ENCODE assay signal across 8 mouse cellular contexts in genomic region chr3:152667356-152668211, GRCm38 (mm10). TPM values are rescaled to one million over a fixed set of nuclear protein-coding genes. Genes with fewer than 3 reads are reported as not detected.
DNase-seq lines count a peak whose midpoint lies in the region; ATAC-seq lines count a peak whose summit lies in the region.

No protein-coding gene starts in this region.

- peak overlapping the region; percentile 99 for H3K4me2 ChIP-seq in heart, embryonic 13.5 days
- H3K4me2 ChIP-seq in kidney, embryonic 16.5 days (replicated peaks; ENCODE audit: low read depth, low read length): peak overlapping the region; percentile 98
- H3K4me2 ChIP-seq in liver, embryonic 11.5 days: peak overlapping the region; percentile 71
- peak overlapping the region; percentile 98 for H3K4me2 ChIP-seq in neural tube, embryonic 15.5 days

- H3K27ac ChIP-seq in heart, embryonic 13.5 days (replicated peaks): no peak overlapping the region
- H3K27ac ChIP-seq in kidney, embryonic 16.5 days (ENCODE audit: low read length): no peak overlapping the region
- H3K27ac ChIP-seq in liver, embryonic 11.5 days (ENCODE audit: low read depth, low read length): no peak overlapping the region
- H3K27ac ChIP-seq in neural tube, embryonic 15.5 days (replicated peaks): 0 out of 2 replicates have a peak overlapping the region, but pooled peaks have one; percentile 30

- H3K9me3 ChIP-seq in heart, embryonic 13.5 days: no peaks in the 10 kb centered on the region
- no peaks in the 10 kb centered on the region for H3K9me3 ChIP-seq in kidney, embryonic 16.5 days (ENCODE audit: low read length)
- no peaks in the 10 kb centered on the region for H3K9me3 ChIP-seq in liver, embryonic 11.5 days (ENCODE audit: control insufficient read depth, low read length)
- no peaks in the 10 kb centered on the region for H3K9me3 ChIP-seq in neural tube, embryonic 15.5 days (replicated peaks)

- H3K4me3 ChIP-seq in heart, embryonic 13.5 days: peak overlapping the region; percentile 63
- H3K4me3 ChIP-seq in kidney, embryonic 16.5 days (ENCODE audit: low read length): peak overlapping the region; percentile 61
- peak overlapping the region; percentile 42 for H3K4me3 ChIP-seq in liver, embryonic 11.5 days (ENCODE audit: low read depth, low read length)
- H3K4me3 ChIP-seq in neural tube, embryonic 15.5 days (replicated peaks): peak overlapping the region; percentile 63

- H3K36me3 ChIP-seq in heart, embryonic 13.5 days: no peaks in the 10 kb centered on the region
- H3K36me3 ChIP-seq in kidney, embryonic 16.5 days (ENCODE audit: insufficient read depth, low read length): no peaks in the 10 kb centered on the region
- no peaks in the 10 kb centered on the region for H3K36me3 ChIP-seq in liver, embryonic 11.5 days (ENCODE audit: control insufficient read depth, insufficient read depth, low read length)
- H3K36me3 ChIP-seq in neural tube, embryonic 15.5 days: no peaks in the 10 kb centered on the region

- WGBS in heart, embryonic 13.5 days: under 1% methylated on average over 61 of the region's 82 CpGs
- WGBS in kidney, embryonic 16.5 days: under 1% methylated on average over 66 of the region's 82 CpGs
- under 1% methylated on average over 70 of the region's 82 CpGs for WGBS in liver, embryonic 11.5 days
- under 1% methylated on average over 51 of the region's 82 CpGs for WGBS in neural tube, embryonic 15.5 days

- peak overlapping the region; percentile 76 for H3K9ac ChIP-seq in heart, embryonic 13.5 days
- peak overlapping the region; percentile 68 for H3K9ac ChIP-seq in kidney, embryonic 16.5 days (replicated peaks; ENCODE audit: low read length)
- no peak overlapping the region for H3K9ac ChIP-seq in liver, embryonic 11.5 days (ENCODE audit: low read depth, low read length)
- peak overlapping the region; percentile 62 for H3K9ac ChIP-seq in neural tube, embryonic 15.5 days (replicated peaks)

- H3K27me3 ChIP-seq in heart, embryonic 13.5 days (replicated peaks): peaks cover 63% of the 10 kb centered on the region
- peaks cover 29% of the 10 kb centered on the region for H3K27me3 ChIP-seq in kidney, embryonic 16.5 days (ENCODE audit: insufficient read depth, low read length)
- H3K27me3 ChIP-seq in liver, embryonic 11.5 days (replicated peaks; ENCODE audit: control insufficient read depth, insufficient read depth, low read length): peaks cover 45% of the 10 kb centered on the region
- H3K27me3 ChIP-seq in neural tube, embryonic 15.5 days (replicated peaks): peaks cover 15% of the 10 kb centered on the region; the same call in 1 of the 2 replicates

- H3K4me1 ChIP-seq in heart, embryonic 13.5 days: peaks cover 10% of the 10 kb centered on the region
- H3K4me1 ChIP-seq in kidney, embryonic 16.5 days (ENCODE audit: insufficient read depth, low read length): peaks cover 10% of the 10 kb centered on the region
- H3K4me1 ChIP-seq in liver, embryonic 11.5 days (replicated peaks; ENCODE audit: control insufficient read depth, insufficient read depth, low read length): no peaks in the 10 kb centered on the region; the same call in 1 of the 2 replicates
- peaks cover 15% of the 10 kb centered on the region for H3K4me1 ChIP-seq in neural tube, embryonic 15.5 days

- DNase-seq in heart, adult 9 months (ENCODE audit: low spot score in 2 of 2): no peak
- peak; percentile 76 for DNase-seq in brain, adult 2 months (ENCODE audit: low read depth, low spot score)
- DNase-seq in forelimb bud, embryonic 11.5 days (ENCODE audit: low read depth, low spot score): peak; percentile 25
- peak; percentile 45 for DNase-seq in liver, embryonic 11.5 days (ENCODE audit: low spot score)
- DNase-seq in thymus, postnatal 36 days: no peak

- no peak for ATAC-seq in heart, embryonic 13.5 days (ENCODE audit: extremely low read depth, insufficient number of reproducible peaks, low FRiP score, low TSS enrichment)
- ATAC-seq in kidney, embryonic 16.5 days (ENCODE audit: low FRiP score, low TSS enrichment): peak; percentile 77
- 0 out of 2 replicates have a peak, but pooled peaks have one; percentile 36 for ATAC-seq in liver, embryonic 11.5 days (replicated peaks; ENCODE audit: low FRiP score)
- ATAC-seq in neural tube, embryonic 15.5 days (ENCODE audit: low FRiP score): peak; percentile 89

RNA-seq across cellular contexts. Expression of gene Ak5, which starts 0.6 kb away (rescaled TPM):
- polyA plus RNA-seq in heart, embryonic 13.5 days (2015; fragmentation: Nextera tagmentation; extraction: Ambion mirVana): 1.3 TPM in 2 replicates
- 3.7 and 5.9 TPM in 2 replicates for polyA plus RNA-seq in kidney, embryonic 16.5 days (2015; fragmentation: Nextera tagmentation; extraction: Ambion mirVana)
- 2.3 and 3.5 TPM in 2 replicates for polyA plus RNA-seq in liver, embryonic 11.5 days (2014; fragmentation: Nextera tagmentation; extraction: Ambion mirVana)
- polyA plus RNA-seq in neural tube, embryonic 15.5 days (2015; fragmentation: Nextera tagmentation; extraction: Ambion mirVana): 22.7 and 24.4 TPM in 2 replicates

RNA-seq across cellular contexts. Expression of gene Pigk, which starts 46.3 kb away (rescaled TPM):
- 37.1 and 37.6 TPM in 2 replicates for polyA plus RNA-seq in heart, embryonic 13.5 days (2015; fragmentation: Nextera tagmentation; extraction: Ambion mirVana)
- polyA plus RNA-seq in kidney, embryonic 16.5 days (2015; fragmentation: Nextera tagmentation; extraction: Ambion mirVana): 43.9 and 47.9 TPM in 2 replicates
- polyA plus RNA-seq in liver, embryonic 11.5 days (2014; fragmentation: Nextera tagmentation; extraction: Ambion mirVana): 40.2 and 44.2 TPM in 2 replicates
- polyA plus RNA-seq in neural tube, embryonic 15.5 days (2015; fragmentation: Nextera tagmentation; extraction: Ambion mirVana): 47.2 and 56.7 TPM in 2 replicates

Comparison
In these comparisons a context has a peak if more than half of its experiments do, and no peak if none do; other contexts are left out.
1. DNase-seq: peak in brain, adult 2 months (single experiment), forelimb bud, embryonic 11.5 days (single experiment) and liver, embryonic 11.5 days (single experiment); none in heart, adult 9 months (0 of 2) and thymus, postnatal 36 days (0 of 2).
2. Peak in every context shown above with its lines, with median percentiles within 50 percentile points of each other: H3K4me2 ChIP-seq and H3K4me3 ChIP-seq.